Mouse (Mus musculus): Measurements from ENCODE around the gene Gon7. TPM values are rescaled to one million over a fixed set of nuclear protein-coding genes. Genes with fewer than 3 reads are reported as not detected.

Gene Gon7
- 28.5 TPM for polyA plus RNA-seq (2017; shearing (Covaris generic))

DNA sequence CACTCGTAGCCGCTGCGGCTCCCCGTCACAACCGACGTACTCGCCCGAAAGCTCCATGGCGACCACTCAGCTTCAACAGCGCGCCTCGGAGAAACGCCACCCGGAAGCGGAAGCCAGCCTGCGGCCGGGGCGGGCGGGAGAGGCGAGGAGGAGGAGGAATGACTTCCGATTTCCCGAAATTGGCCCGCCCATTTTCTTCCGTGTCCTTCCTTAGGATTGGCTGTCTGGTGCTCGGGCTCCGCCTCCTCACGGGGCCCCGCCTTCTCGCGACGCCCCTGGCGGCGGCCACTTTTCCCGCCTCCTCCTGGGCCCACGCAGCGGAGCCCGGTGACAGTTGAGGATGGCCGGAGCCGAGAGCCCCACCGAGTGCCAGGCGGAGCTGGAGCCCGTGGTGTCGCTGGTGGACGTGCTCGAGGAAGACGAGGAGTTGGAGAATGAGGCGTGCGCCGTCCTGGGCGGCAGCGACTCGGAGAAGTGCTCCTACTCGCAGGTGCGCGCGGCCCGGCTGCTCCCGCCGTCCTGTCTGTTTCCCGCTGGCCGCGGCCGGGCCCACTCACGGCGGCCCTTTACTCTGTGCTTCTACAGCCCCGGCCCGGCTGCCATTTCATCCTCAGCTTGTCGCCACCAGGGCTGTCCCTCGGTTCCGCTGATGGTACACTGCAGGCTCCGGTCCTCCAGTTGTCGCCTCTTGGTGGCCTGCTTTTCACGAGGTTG lies at the start of gene Gon7, which contains the start of the genes Gm28051 and Ubr7:
Gene Gon7 (minus strand): TSS at position 115 of the 714 bp plus-strand sequence.
Gene Gm28051 (minus strand): TSS at position 77 of the 714 bp plus-strand sequence.
Gene Ubr7 (plus strand): TSS at position 279 of the 714 bp plus-strand sequence.

DNA sequence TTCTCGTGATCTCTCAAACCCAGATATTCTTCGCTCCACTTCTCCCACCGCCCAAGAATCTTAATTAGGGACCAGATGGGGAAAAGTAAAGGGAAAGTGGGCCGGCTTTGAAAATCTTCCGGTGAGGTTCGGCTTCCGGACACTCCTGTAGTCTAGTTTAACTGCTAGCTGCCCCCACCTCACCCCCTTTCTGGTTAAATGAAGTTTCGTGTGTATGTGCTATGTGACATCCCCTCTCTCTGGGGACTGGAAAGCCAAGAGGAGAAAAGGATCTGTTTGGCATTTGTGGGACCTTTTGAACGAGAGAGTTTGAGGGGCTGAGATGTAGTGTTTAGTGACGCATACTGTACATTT lies 777 bp upstream of the Gon7 start, which contains the start of gene Gm20604:
Gene Gm20604 (minus strand): TSS at position 270 of the 354 bp plus-strand sequence.

DNA sequence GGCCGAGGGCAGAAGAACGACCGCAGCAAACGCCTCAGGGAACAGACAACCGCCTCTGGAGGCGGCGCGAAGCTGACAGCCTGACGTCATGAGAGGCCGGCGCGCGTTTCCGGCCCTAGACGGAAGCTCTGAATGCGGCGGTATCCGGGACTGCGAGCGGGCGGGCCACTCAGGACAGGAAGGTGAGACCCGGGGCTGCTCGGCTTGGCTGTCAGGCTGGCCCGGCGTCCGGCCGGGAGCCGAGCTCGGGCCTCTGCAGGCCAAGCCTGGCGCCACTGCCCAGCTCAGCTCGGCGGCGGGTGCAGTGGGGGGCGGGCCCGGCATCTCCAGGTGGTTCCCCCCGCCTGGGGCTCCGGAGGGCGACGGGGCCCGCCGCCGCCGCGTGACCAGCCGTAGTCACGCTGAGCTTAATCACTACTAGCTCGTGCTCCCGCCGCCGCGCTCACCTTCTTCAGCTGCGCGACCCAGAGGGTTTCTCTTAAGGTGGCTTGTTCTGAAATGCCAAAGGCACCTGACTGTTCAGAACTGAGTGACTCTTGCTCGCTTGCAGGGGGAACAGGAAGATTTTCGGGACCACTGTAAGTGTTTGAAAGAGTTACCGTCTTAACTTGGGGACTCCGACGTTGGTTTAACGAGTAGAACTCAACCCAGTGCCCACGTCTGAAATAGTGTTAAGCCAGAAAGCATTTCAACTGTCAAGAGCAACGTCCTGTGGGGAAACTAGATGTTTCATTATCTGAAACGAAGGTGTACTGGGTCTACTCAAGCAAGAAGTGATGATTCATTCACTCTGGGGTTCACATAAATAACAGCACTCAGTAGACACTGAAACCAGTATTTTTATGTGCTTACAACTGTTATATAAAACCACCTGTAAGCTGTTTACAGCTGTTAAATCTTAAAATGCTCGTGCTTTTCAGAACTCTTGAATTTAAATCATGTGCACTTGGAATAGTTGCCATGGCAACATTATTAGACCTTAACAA lies 13.7 kb downstream of the Gon7 start, which contains the start of the genes Moap1 and Tmem251:
Gene Moap1 (minus strand): TSS at position 73 of the 986 bp plus-strand sequence.
Gene Tmem251 (plus strand): TSS at position 174 of the 986 bp plus-strand sequence.

DNA sequence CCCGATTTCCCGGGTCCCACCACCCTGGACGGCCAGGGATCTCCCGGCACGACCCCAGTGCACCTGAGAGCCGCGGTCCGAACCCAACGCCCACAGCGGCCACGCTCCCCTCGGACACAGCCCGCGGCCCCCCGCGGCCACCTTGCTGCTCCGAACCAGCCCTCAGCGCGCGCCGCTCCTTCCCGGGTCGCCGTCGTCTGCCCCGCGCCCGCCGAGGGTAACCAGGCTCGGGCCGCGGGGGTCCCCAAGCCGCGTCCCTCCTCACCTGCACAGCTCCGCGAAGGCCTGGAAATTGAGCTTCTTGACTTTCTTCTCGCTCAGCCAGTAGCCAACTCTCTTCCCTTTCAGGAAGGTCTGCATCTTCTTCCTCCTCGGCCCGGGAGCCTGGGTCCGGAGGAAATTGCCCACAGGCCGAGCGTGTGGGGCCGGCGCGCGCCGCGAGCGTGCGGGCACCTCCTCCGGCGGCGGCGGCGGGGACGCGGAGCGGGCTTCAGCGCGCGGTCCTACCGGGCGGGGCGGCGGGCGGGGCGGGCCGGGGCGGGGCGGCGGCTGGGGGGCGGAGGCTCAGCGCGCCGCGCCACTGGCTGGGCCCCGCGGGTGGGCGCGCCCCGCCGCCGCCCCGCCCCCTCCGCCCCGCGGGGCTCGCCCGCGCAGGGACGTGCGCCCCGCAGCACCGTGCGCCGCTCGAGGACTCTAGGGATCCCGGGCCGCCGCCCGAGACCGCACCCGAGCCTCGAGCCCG lies 53.0 kb downstream of the Gon7 start, which contains the start of gene Itpk1:
Gene Itpk1 (minus strand): TSS at position 474 of the 742 bp plus-strand sequence.

Other genes starting within 250 kb of the Gon7 start
- not detected for gene Chga, start 202.8 kb downstream of the Gon7 start, polyA plus RNA-seq (2017; shearing (Covaris generic))
- gene Itpk1, start 52.9 kb downstream of the Gon7 start, polyA plus RNA-seq (2017; shearing (Covaris generic)): 37.1 TPM
- gene Moap1, start 14.1 kb downstream of the Gon7 start, polyA plus RNA-seq (2017; shearing (Covaris generic)): 5.8 TPM
- gene Tmem251, start 14.0 kb downstream of the Gon7 start, polyA plus RNA-seq (2017; shearing (Covaris generic)): 8.7 TPM
- not detected for gene Gm28051, start within 50 bp of the Gon7 start, polyA plus RNA-seq (2017; shearing (Covaris generic))
- 36.5 TPM for gene Ubr7, start 164 bp upstream of the Gon7 start, polyA plus RNA-seq (2017; shearing (Covaris generic))
- 8.1 TPM for gene Gm20604, start 869 bp upstream of the Gon7 start, polyA plus RNA-seq (2017; shearing (Covaris generic))
- 7.8 TPM for gene Btbd7, start 120.7 kb upstream of the Gon7 start, polyA plus RNA-seq (2017; shearing (Covaris generic))
- gene Cox8c, start 141.5 kb upstream of the Gon7 start, polyA plus RNA-seq (2017; shearing (Covaris generic)): not detected
- 0.60 TPM for gene Unc79, start 191.1 kb upstream of the Gon7 start, polyA plus RNA-seq (2017; shearing (Covaris generic))

All from activated CD4-positive, CD25-positive, alpha-beta regulatory T cell, adult 9 weeks (primary cell).